Mouse (Mus musculus): ENCODE measurements around the gene Foxred2. TPM values are rescaled to one million over a fixed set of nuclear protein-coding genes. Genes with fewer than 3 reads are reported as not detected.
A peak's percentile ranks its signal among the peaks of the same experiment; 100 is the strongest.

Gene Foxred2
- 14.4 and 15.2 TPM in 2 replicates for polyA plus RNA-seq (2012; rRNA removed)

DNA sequence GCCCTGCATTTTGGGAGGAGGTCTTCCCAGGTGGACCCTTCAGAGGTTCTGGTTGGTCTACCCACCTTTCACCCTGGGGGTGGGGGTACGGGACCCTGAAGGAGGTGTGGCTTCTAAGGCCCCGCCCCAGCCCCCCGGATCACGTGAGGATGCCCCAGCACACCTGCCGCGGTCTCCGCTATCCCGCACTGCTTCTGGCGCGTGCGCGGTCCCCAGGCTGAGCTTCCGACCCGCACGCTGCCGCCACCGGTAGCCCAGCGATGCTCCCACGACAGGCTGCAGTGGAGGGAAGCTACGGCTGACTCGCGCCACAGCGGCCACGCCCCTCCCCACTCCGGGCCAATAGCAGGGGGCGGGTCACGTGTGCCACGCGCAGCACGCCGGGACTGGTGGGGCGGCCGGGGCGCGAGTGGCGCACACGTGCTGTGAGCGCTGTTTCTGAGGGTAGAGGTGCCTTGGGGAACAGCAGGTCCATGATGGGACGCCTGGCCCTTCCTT, at the start of gene Foxred2:
Gene Foxred2 (minus strand): TSS at position 319 of the 498 bp plus-strand sequence.
- H3K4me3 ChIP-seq (ENCODE audit: insufficient read depth, low read length) = peak within 1 kb of the TSS; percentile 43
- TF ChIP-seq CTCF (IDR thresholded peaks at IDR 0.05; ENCODE audit: extremely low read depth, insufficient read depth, low read length) (no peak), POLR2A (IDR thresholded peaks at IDR 0.05; ENCODE audit: extremely low read depth, insufficient read depth, low read length) (0 out of 2 replicates have a peak, but pooled peaks have one; percentile 32)
- H3K4me1 ChIP-seq (ENCODE audit: control insufficient read depth, insufficient read depth, low read length) = peaks cover 3% of the 10 kb centered on the region; the same call in 1 of the 2 replicates
- H3K27ac ChIP-seq (ENCODE audit: insufficient read depth, low read length) = no peak within 1 kb of the TSS

- peaks cover 6% of the 10 kb centered on the region for H3K4me1 ChIP-seq (ENCODE audit: control insufficient read depth, insufficient read depth, low read length)
- H3K4me3 ChIP-seq (ENCODE audit: insufficient read depth, low read length) = no peak overlapping the region
- H3K27ac ChIP-seq (ENCODE audit: insufficient read depth, low read length) = no peak overlapping the region
- TF ChIP-seq CTCF (IDR thresholded peaks at IDR 0.05; ENCODE audit: extremely low read depth, insufficient read depth, low read length) (no peak), POLR2A (IDR thresholded peaks at IDR 0.05; ENCODE audit: extremely low read depth, insufficient read depth, low read length) (no peak)
Measured at GRCm38 (mm10) chr15:78003929-78004328, 47.4 kb upstream of the Foxred2 start.

DNA sequence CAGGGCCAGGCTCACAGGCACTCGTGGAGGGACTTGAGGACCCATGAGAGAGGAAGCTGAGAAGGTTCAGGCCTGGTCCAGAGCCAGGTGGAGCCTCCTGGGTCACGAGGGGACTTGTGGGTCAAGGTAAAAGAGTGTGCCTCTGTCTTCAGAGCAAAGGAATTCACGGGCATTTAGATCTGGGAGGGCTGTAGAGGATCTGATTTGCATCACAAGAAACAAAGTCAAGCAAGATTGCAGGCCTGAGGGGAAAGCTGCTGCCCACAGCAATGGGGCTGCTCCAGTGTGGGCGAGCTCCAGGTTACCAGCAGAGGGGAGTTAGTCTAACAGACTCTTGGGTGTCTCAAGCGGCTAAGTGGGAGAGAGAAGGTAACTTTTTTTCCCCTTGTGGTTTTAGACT, 44.9 kb upstream of the Foxred2 start:
- Histone ChIP-seq H3K27ac (ENCODE audit: insufficient read depth, low read length) (no peak overlapping the region), H3K4me1 (ENCODE audit: control insufficient read depth, insufficient read depth, low read length) (peaks cover 5% of the 10 kb centered on the region), H3K4me3 (ENCODE audit: insufficient read depth, low read length) (no peak overlapping the region)
- TF ChIP-seq CTCF (IDR thresholded peaks at IDR 0.05; ENCODE audit: extremely low read depth, insufficient read depth, low read length) (no peak), POLR2A (IDR thresholded peaks at IDR 0.05; ENCODE audit: extremely low read depth, insufficient read depth, low read length) (no peak)

GRCm38 (mm10) chr15:77988541-77988940, 32.0 kb upstream of the Foxred2 start:
- no peak overlapping the region for H3K27ac ChIP-seq (ENCODE audit: insufficient read depth, low read length)
- no peak overlapping the region for H3K4me3 ChIP-seq (ENCODE audit: insufficient read depth, low read length)
- no peak for TF ChIP-seq POLR2A (IDR thresholded peaks at IDR 0.05; ENCODE audit: extremely low read depth, insufficient read depth, low read length)
- TF ChIP-seq CTCF (IDR thresholded peaks at IDR 0.05; ENCODE audit: extremely low read depth, insufficient read depth, low read length) = no peak

DNA sequence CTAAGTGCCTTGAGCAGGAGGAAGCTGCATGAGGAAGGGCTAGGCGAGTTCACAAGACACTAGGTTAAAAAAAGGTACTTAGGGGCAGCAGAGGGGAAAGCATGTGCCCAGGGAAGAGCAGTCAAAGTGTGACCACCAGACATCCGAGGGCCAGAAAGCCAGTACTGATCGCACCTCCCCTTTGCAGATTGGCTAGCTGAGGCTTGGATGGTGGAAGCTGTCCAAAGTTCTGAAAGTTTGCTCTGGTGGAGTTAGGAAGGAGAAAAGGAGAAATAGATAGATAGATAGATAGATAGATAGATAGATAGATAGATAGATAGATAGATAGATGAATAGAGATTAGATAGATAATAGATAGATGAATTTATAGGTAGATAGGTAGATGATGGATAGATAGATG, 26.9 kb upstream of the Foxred2 start:
- no peak overlapping the region for H3K27ac ChIP-seq (ENCODE audit: insufficient read depth, low read length)
- H3K4me1 ChIP-seq (ENCODE audit: control insufficient read depth, insufficient read depth, low read length) = peaks cover 6% of the 10 kb centered on the region
- no peak overlapping the region for H3K4me3 ChIP-seq (ENCODE audit: insufficient read depth, low read length)
- TF ChIP-seq POLR2A (IDR thresholded peaks at IDR 0.05; ENCODE audit: extremely low read depth, insufficient read depth, low read length) (no peak), CTCF (IDR thresholded peaks at IDR 0.05; ENCODE audit: extremely low read depth, insufficient read depth, low read length) (no peak)

More at GRCm38 (mm10) chr15:77988541-77988940, 32.0 kb upstream of the Foxred2 start:
- no peaks in the 10 kb centered on the region for H3K4me1 ChIP-seq (ENCODE audit: control insufficient read depth, insufficient read depth, low read length)

GRCm38 (mm10) chr15:77982195-77982939, 25.8 kb upstream of the Foxred2 start:
- Histone ChIP-seq H3K27ac (ENCODE audit: insufficient read depth, low read length) (no peak overlapping the region), H3K4me1 (ENCODE audit: control insufficient read depth, insufficient read depth, low read length) (peaks cover 6% of the 10 kb centered on the region), H3K4me3 (ENCODE audit: insufficient read depth, low read length) (no peak overlapping the region)
- TF ChIP-seq CTCF (IDR thresholded peaks at IDR 0.05; ENCODE audit: extremely low read depth, insufficient read depth, low read length) = peak; percentile 83
- TF ChIP-seq POLR2A (IDR thresholded peaks at IDR 0.05; ENCODE audit: extremely low read depth, insufficient read depth, low read length) = no peak

GRCm38 (mm10) chr15:77981181-77981680, 24.7 kb upstream of the Foxred2 start:
- H3K4me3 ChIP-seq (ENCODE audit: insufficient read depth, low read length) = no peak overlapping the region
- H3K4me1 ChIP-seq (ENCODE audit: control insufficient read depth, insufficient read depth, low read length) = peaks cover 6% of the 10 kb centered on the region
- no peak for TF ChIP-seq CTCF (IDR thresholded peaks at IDR 0.05; ENCODE audit: extremely low read depth, insufficient read depth, low read length)
- no peak for TF ChIP-seq POLR2A (IDR thresholded peaks at IDR 0.05; ENCODE audit: extremely low read depth, insufficient read depth, low read length)
- no peak overlapping the region for H3K27ac ChIP-seq (ENCODE audit: insufficient read depth, low read length)

DNA sequence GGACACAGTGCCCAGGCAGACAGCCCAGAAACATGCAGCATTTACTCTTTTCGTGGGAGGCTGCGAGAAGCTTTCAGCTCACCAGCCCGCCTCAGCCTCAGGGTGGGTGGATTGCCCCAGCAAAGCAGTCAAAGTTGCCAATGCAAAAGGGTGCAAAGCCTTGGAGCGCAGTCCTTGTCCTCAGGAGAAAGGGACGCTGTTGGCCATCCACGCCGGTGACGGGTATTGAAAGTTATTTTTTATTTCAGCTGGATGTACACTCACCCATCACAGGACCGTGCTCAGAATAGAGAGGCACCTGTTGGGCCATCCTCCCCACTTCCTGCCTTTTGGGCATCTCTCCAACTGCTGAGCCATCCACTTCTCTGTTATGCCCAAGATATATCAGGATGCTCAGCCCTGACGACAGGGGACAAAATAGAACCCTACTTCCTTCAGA, 22.9 kb upstream of the Foxred2 start:
- Histone ChIP-seq H3K4me3 (ENCODE audit: insufficient read depth, low read length) (no peak overlapping the region), H3K27ac (ENCODE audit: insufficient read depth, low read length) (no peak overlapping the region), H3K4me1 (ENCODE audit: control insufficient read depth, insufficient read depth, low read length) (peaks cover 6% of the 10 kb centered on the region)
- TF ChIP-seq CTCF (IDR thresholded peaks at IDR 0.05; ENCODE audit: extremely low read depth, insufficient read depth, low read length) = no peak
- TF ChIP-seq POLR2A (IDR thresholded peaks at IDR 0.05; ENCODE audit: extremely low read depth, insufficient read depth, low read length) = no peak

DNA sequence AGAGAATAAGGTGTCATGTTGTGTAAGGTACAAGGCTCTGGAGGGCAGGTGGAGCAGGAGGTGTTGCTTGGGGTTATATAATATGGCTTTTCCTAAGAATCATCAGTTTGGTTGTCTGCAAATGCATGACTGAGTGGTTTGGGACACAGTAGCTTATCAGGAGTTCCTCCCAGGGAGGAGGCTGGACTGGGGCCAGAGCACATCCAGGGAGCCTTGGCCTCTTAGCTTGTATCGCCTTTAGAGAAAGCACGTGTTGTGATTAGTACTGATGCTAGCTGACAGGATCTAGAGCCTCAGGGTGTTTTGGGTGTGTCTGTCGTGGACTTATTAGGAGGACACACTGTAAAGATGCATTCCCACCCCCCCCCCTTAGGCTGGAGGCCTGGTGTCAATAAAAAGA, 21.1 kb upstream of the Foxred2 start:
- H3K4me3 ChIP-seq (ENCODE audit: insufficient read depth, low read length) = no peak overlapping the region
- H3K27ac ChIP-seq (ENCODE audit: insufficient read depth, low read length) = no peak overlapping the region
- peaks cover 6% of the 10 kb centered on the region for H3K4me1 ChIP-seq (ENCODE audit: control insufficient read depth, insufficient read depth, low read length)
- no peak for TF ChIP-seq CTCF (IDR thresholded peaks at IDR 0.05; ENCODE audit: extremely low read depth, insufficient read depth, low read length)
- TF ChIP-seq POLR2A (IDR thresholded peaks at IDR 0.05; ENCODE audit: extremely low read depth, insufficient read depth, low read length) = no peak
